Mouse (Mus musculus): ENCODE measurements around the gene Duox1. TPM values are rescaled to one million over a fixed set of nuclear protein-coding genes. Genes with fewer than 3 reads are reported as not detected.
"Not testable (repeated sequence)": the region's sequence is repeated elsewhere in the genome, so short reads cannot be mapped to it uniquely, and the experiment has no call there.

Gene Duox1
- polyA plus RNA-seq, 1 experiment from 2014 or later = 0.15 TPM

DNA sequence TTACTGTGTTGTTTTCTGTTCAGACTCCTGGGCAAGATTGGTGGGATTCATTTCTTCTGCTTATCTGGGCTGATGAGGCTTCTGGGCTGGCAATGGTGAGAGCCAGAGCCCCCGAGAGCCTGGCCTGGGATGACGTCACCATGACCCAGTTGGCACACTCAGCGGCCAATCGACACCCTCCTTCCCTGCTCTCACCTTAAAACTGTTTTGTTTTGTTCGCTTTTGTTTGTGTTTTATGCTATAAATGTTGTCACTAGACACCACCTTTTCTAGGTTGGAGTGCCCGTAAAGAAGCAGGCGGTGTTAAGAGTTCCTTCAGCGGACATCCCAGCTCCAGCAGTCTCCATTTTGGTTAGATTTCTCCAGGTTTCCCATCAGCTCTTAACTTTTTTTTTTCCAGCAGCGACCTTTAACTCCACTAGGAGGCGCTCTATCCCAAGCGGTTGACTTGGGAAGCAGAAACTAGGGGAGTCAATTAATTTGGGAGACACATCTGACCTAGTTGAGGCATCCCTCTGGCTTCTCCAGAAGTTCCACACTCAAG, 65.4 kb downstream of the Duox1 start:
- no peaks in the 10 kb centered on the region for H3K36me3 ChIP-seq (ENCODE audit: control insufficient read depth, insufficient read depth, low read length)
- H3K9me3 ChIP-seq (ENCODE audit: control insufficient read depth, low read length) = no peaks in the 10 kb centered on the region
- ATAC-seq (ENCODE audit: low read depth) = no peak
- no peaks in the 10 kb centered on the region for H3K27me3 ChIP-seq (ENCODE audit: control insufficient read depth, insufficient read depth, low read length)
- 0 out of 2 replicates have a peak, but pooled peaks cover 2% of the 10 kb centered on the region for H3K4me1 ChIP-seq (ENCODE audit: control insufficient read depth, insufficient read depth, low read length)
- H3K4me2 ChIP-seq (ENCODE audit: low read depth, low read length) = peak overlapping the region; percentile 30; the same call in 1 of the 2 replicates
- WGBS = 13% methylated on average over 11 of the region's 11 CpGs
- no peak overlapping the region for H3K9ac ChIP-seq (replicated peaks; ENCODE audit: low read depth, low read length)
- H3K4me3 ChIP-seq (ENCODE audit: low read depth, low read length) = no peak overlapping the region
- H3K27ac ChIP-seq (ENCODE audit: low read depth, low read length) = no peak overlapping the region

- Histone ChIP-seq H3K27ac (ENCODE audit: low read depth, low read length) (no peak overlapping the region), H3K4me2 (ENCODE audit: low read depth, low read length) (no peak overlapping the region), H3K9ac (replicated peaks; ENCODE audit: low read depth, low read length) (no peak overlapping the region), H3K36me3 (ENCODE audit: control insufficient read depth, insufficient read depth, low read length) (no peaks in the 10 kb centered on the region), H3K4me1 (ENCODE audit: control insufficient read depth, insufficient read depth, low read length) (no peaks in the 10 kb centered on the region), H3K4me3 (ENCODE audit: low read depth, low read length) (no peak overlapping the region), H3K27me3 (ENCODE audit: control insufficient read depth, insufficient read depth, low read length) (no peaks in the 10 kb centered on the region), H3K9me3 (ENCODE audit: control insufficient read depth, low read length) (no peaks in the 10 kb centered on the region)
- WGBS = 81% methylated on average over 16 of the region's 16 CpGs
- no peak for ATAC-seq (ENCODE audit: low read depth)
These were observed 66.0 kb downstream of the Duox1 start for GRCm38 (mm10) chr2:122381329-122382103.

DNA sequence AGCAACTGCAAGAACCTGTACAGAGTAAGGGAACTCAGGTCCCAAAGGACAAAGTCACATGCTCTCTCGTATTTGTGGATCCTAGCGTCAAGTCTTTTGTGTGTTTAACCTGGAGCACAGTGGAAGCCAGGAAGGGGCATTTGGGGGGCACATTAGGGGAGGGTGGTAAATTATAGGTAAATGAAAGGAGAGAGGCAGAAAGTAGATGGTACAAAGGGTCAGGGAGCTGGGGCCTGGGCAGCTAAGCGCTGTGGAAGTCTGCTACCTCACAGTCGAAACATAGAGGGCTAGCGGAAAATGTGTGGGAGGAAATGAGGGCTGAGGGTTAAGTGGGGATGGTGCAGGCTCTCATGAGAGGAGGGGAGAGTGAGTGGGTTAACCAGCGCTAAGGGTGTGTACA, 66.6 kb downstream of the Duox1 start:
- H3K4me1 ChIP-seq (ENCODE audit: control insufficient read depth, insufficient read depth, low read length) = no peaks in the 10 kb centered on the region
- no peaks in the 10 kb centered on the region for H3K27me3 ChIP-seq (ENCODE audit: control insufficient read depth, insufficient read depth, low read length)
- no peaks in the 10 kb centered on the region for H3K36me3 ChIP-seq (ENCODE audit: control insufficient read depth, insufficient read depth, low read length)
- WGBS = 80% methylated on average over 6 of the region's 6 CpGs
- no peak overlapping the region for H3K4me3 ChIP-seq (ENCODE audit: low read depth, low read length)
- ATAC-seq (ENCODE audit: low read depth) = no peak
- H3K9ac ChIP-seq (replicated peaks; ENCODE audit: low read depth, low read length) = no peak overlapping the region
- H3K27ac ChIP-seq (ENCODE audit: low read depth, low read length) = no peak overlapping the region
- no peaks in the 10 kb centered on the region for H3K9me3 ChIP-seq (ENCODE audit: control insufficient read depth, low read length)
- H3K4me2 ChIP-seq (ENCODE audit: low read depth, low read length) = no peak overlapping the region

GRCm38 (mm10) chr2:122385095-122385494, 69.6 kb downstream of the Duox1 start:
- H3K4me1 ChIP-seq (ENCODE audit: control insufficient read depth, insufficient read depth, low read length) = no peaks in the 10 kb centered on the region
- no peaks in the 10 kb centered on the region for H3K27me3 ChIP-seq (ENCODE audit: control insufficient read depth, insufficient read depth, low read length)
- H3K27ac ChIP-seq (ENCODE audit: low read depth, low read length) = no peak overlapping the region
- no peaks in the 10 kb centered on the region for H3K36me3 ChIP-seq (ENCODE audit: control insufficient read depth, insufficient read depth, low read length)
- H3K9ac ChIP-seq (replicated peaks; ENCODE audit: low read depth, low read length) = no peak overlapping the region
- no peak overlapping the region for H3K4me2 ChIP-seq (ENCODE audit: low read depth, low read length)
- 44% methylated on average over 3 of the region's 3 CpGs for WGBS
- no peak overlapping the region for H3K4me3 ChIP-seq (ENCODE audit: low read depth, low read length)
- ATAC-seq (ENCODE audit: low read depth) = no peak
- H3K9me3 ChIP-seq (ENCODE audit: control insufficient read depth, low read length) = no peaks in the 10 kb centered on the region

GRCm38 (mm10) chr2:122387135-122387534, 71.7 kb downstream of the Duox1 start:
- H3K9ac ChIP-seq (replicated peaks; ENCODE audit: low read depth, low read length); ATAC-seq (ENCODE audit: low read depth); H3K4me1 ChIP-seq (ENCODE audit: control insufficient read depth, insufficient read depth, low read length); H3K4me3 ChIP-seq (ENCODE audit: low read depth, low read length); H3K36me3 ChIP-seq (ENCODE audit: control insufficient read depth, insufficient read depth, low read length); H3K27me3 ChIP-seq (ENCODE audit: control insufficient read depth, insufficient read depth, low read length); H3K9me3 ChIP-seq (ENCODE audit: control insufficient read depth, low read length); H3K4me2 ChIP-seq (ENCODE audit: low read depth, low read length); H3K27ac ChIP-seq (ENCODE audit: low read depth, low read length): not testable (repeated sequence)
- WGBS = 97% methylated on average over 3 of the region's 3 CpGs

GRCm38 (mm10) chr2:122396150-122396549, 80.7 kb downstream of the Duox1 start:
- H3K27me3 ChIP-seq (ENCODE audit: control insufficient read depth, insufficient read depth, low read length) = no peaks in the 10 kb centered on the region
- H3K27ac ChIP-seq (ENCODE audit: low read depth, low read length) = no peak overlapping the region
- no peaks in the 10 kb centered on the region for H3K36me3 ChIP-seq (ENCODE audit: control insufficient read depth, insufficient read depth, low read length)
- H3K9me3 ChIP-seq (ENCODE audit: control insufficient read depth, low read length) = no peaks in the 10 kb centered on the region
- H3K4me2 ChIP-seq (ENCODE audit: low read depth, low read length) = no peak overlapping the region
- ATAC-seq (ENCODE audit: low read depth) = no peak
- H3K4me1 ChIP-seq (ENCODE audit: control insufficient read depth, insufficient read depth, low read length) = no peaks in the 10 kb centered on the region
- H3K9ac ChIP-seq (replicated peaks; ENCODE audit: low read depth, low read length) = no peak overlapping the region
- no peak overlapping the region for H3K4me3 ChIP-seq (ENCODE audit: low read depth, low read length)
- WGBS = 100% methylated on average over 1 of the region's 1 CpGs

Other genes starting within 250 kb of the Duox1 start
- 10.2 and 10.4 TPM in 2 replicates for gene Spg11, start 197.3 kb upstream of the Duox1 start, polyA plus RNA-seq (2014; fragmentation: Nextera tagmentation; extraction: Ambion mirVana)
- gene B2m, start 168.0 kb upstream of the Duox1 start, polyA plus RNA-seq (2014; fragmentation: Nextera tagmentation; extraction: Ambion mirVana) = 63.5 and 114 TPM in 2 replicates
- gene Trim69, start 155.0 kb upstream of the Duox1 start, polyA plus RNA-seq (2014; fragmentation: Nextera tagmentation; extraction: Ambion mirVana) = not detected in 2 replicates
- gene Patl2, start 129.5 kb upstream of the Duox1 start, polyA plus RNA-seq (2014; fragmentation: Nextera tagmentation; extraction: Ambion mirVana) = 0.08 TPM in 1 of 2 replicates, not detected in the other
- not detected in 2 replicates for gene Terb2, start 129.4 kb upstream of the Duox1 start, polyA plus RNA-seq (2014; fragmentation: Nextera tagmentation; extraction: Ambion mirVana)
- gene Sord, start 80.9 kb upstream of the Duox1 start, polyA plus RNA-seq (2014; fragmentation: Nextera tagmentation; extraction: Ambion mirVana) = 21.1 and 22.7 TPM in 2 replicates
- not detected in 2 replicates for gene Duox2, start 17.2 kb upstream of the Duox1 start, polyA plus RNA-seq (2014; fragmentation: Nextera tagmentation; extraction: Ambion mirVana)
- 0.17 and 0.37 TPM in 2 replicates for gene Duoxa2, start 16.8 kb upstream of the Duox1 start, polyA plus RNA-seq (2014; fragmentation: Nextera tagmentation; extraction: Ambion mirVana)
- 0.32 TPM in 1 of 2 replicates, not detected in the other for gene Duoxa1, start 1.9 kb upstream of the Duox1 start, polyA plus RNA-seq (2014; fragmentation: Nextera tagmentation; extraction: Ambion mirVana)
- 16.7 and 17.5 TPM in 2 replicates for gene Shf, start 53.5 kb downstream of the Duox1 start, polyA plus RNA-seq (2014; fragmentation: Nextera tagmentation; extraction: Ambion mirVana)
- gene Slc28a2, start 110.8 kb downstream of the Duox1 start, polyA plus RNA-seq (2014; fragmentation: Nextera tagmentation; extraction: Ambion mirVana) = 0.14 TPM in 1 of 2 replicates, not detected in the other
- gene Gm14085, start 169.3 kb downstream of the Duox1 start, polyA plus RNA-seq (2014; fragmentation: Nextera tagmentation; extraction: Ambion mirVana) = not detected in 2 replicates